Mouse (Mus musculus): ENCODE results near the gene Gbp5.

- no peak for TF ChIP-seq CTCF (IDR thresholded peaks at IDR 0.05; ENCODE audit: low read depth, low read length)
- TF ChIP-seq POLR2A (IDR thresholded peaks at IDR 0.05; ENCODE audit: extremely low read depth, insufficient read depth, low read length) = no peak
Measured at GRCm38 (mm10) chr3:142493536-142494061, at the start of gene Gbp5.
